Mouse (Mus musculus) kidney, postnatal 10 days (tissue): ENCODE measurements around the gene Il17ra.
A peak's percentile ranks its signal among the peaks of the same experiment; 100 is the strongest.

Experiments
- DNase-seq: peaks from one replicate; pipeline ENCODE4 v3.0.0; 2021; ENCODE audit warnings: mixed read lengths

Gene Il17ra

GRCm38 (mm10) chr6:120463086-120463871 lies at the start of gene Il17ra:
Il17ra (plus strand) TSS chr6:120463247.
- peak; percentile 89 for DNase-seq

- no peak for DNase-seq
Observed at GRCm38 (mm10) chr6:120438161-120438560, 24.9 kb upstream of the Il17ra start.

DNA sequence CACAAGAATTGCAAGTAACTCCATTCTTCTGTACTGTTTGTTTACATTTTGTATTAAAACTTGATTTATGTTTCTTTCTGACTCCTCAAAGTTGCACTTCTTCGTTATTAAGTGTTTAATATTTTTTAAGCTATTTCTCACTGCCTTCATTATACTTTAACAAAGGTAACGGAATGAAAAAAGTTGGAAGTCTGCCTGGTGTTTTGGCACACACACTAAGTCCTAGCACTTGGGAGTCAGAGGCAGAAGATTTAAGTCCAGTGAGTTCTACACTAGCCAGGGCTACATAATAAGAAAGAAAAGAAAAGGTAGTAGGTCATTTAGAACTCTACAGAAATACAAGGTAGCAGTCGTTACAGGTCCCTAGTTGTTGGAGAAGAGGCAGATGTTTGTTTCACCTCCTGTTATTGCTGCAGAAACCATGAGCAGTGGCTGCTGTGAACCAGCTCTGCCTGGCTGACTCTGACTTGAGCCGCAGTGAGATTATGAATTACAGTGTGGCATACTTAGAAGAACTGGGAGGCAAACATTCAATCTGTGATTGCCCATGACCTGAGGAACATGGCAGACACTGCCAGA lies 20.8 kb upstream of the Il17ra start:
- DNase-seq: no peak

- peak; percentile 51 for DNase-seq
Observed at GRCm38 (mm10) chr6:120443363-120444355, 19.4 kb upstream of the Il17ra start.

GRCm38 (mm10) chr6:120450208-120450607 lies 12.8 kb upstream of the Il17ra start:
- no peak for DNase-seq

- no peak for DNase-seq
Observed at GRCm38 (mm10) chr6:120452384-120453102, 10.5 kb upstream of the Il17ra start.

GRCm38 (mm10) chr6:120453103-120453445 lies 10.0 kb upstream of the Il17ra start:
- DNase-seq: no peak

DNA sequence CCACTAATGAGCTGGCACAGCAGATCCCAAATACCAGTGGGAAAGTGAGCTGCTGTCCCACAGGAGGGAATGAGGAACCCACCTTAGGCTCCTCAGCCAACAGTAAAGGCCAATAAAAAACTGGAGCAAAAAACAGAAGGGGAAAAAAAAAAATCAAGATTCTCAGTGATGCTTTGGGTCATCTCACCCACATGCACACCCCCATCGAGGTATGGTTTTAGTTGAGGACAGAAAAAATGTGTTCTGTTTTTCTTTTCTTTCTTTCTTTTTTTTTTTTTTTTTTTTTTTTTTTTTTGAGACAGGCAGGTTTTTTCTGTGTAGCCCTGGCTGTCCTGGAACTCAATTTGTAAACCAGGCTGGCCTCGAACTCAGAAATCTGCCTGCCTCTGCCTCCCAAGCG lies 9.5 kb upstream of the Il17ra start:
- no peak for DNase-seq

- peak; percentile 52 for DNase-seq
Observed at GRCm38 (mm10) chr6:120454627-120455077, 8.4 kb upstream of the Il17ra start.

GRCm38 (mm10) chr6:120457074-120457473 lies 6.0 kb upstream of the Il17ra start:
- no peak for DNase-seq

- DNase-seq: no peak
Observed at GRCm38 (mm10) chr6:120457751-120458150, 5.3 kb upstream of the Il17ra start.

DNA sequence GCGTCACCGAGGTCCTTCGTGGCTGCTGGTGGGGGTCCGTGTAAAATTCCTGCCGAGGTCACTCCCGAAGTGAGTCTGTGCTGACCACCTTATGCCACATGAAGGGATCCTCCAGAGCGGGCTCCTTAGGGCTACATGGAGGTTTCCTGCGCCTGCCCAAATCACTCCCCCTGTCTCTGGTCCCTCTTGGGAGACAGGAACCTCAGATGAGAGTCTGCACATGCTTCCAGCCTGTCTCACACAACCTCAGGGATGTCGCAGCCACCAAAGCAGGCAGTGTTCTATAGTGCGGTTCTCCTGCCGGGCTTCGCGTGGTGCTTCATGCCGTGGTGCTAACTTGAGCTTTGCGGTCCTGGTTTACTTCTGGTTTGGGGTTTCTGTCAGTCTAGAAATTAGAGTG lies 1.8 kb upstream of the Il17ra start:
- DNase-seq: no peak

DNA sequence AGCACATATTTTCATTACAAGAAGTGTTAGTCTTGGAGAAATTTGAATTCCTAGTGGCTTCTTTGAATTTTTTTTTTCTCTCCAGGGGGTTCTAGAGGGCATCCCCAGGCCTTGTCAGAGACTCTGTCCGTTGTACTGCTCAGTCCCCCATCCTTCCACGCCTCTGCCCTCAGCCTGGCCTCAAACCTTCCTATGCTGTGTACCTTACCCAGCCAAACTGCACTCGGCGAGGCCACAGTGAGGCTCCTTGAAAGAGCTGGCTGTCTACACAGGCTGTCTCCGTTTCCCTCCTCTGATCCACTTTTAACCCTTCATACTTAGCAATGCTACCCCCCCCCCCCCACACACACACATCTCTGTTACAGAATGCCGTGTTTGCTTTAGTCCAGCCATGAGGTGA lies 796 bp upstream of the Il17ra start:
- no peak for DNase-seq

DNA sequence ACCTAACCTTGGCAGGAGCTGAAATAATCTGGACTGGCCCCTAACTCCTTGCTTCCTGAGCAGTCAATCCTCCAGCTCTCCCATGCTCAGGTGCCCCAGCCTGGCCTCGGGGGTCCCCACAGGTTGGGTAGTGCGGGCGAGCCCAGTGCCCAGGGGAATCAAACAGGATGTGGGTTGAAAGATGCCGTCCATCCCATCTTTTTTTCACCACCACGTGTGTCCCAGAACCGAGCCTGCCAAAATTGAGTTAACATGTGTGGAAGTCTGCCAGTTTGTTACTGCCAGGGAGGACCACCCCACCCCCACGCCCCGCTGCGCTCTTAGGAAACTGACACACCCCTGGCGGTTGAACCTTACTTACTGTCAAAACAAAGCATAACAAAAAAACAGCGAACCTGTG lies 837 bp downstream of the Il17ra start:
- peak; percentile 50 for DNase-seq

GRCm38 (mm10) chr6:120464406-120464939 lies 1.4 kb downstream of the Il17ra start:
- DNase-seq: no peak

GRCm38 (mm10) chr6:120465393-120465792 lies 2.3 kb downstream of the Il17ra start:
- no peak for DNase-seq

- DNase-seq: no peak
Observed at GRCm38 (mm10) chr6:120466609-120467329, 3.7 kb downstream of the Il17ra start.

DNA sequence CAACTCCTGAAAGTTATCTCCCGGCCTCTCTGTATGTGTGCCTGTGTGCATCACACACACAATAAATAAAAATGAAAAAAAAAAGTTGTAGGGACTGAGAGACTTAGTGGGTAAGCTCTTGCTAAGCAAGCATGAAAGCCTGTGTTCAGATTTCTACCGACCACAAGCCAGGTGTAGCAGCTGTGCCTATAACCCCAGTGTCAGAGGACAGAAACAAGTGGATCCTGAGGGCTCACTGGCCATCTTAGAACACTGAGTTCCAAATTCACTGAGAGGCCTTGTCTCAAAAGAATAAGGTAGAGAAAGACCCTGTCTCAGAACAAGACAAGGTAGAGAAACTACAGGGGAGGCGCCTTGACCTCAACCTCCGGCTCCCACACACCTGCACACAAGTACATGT lies 5.2 kb downstream of the Il17ra start:
- no peak for DNase-seq

DNA sequence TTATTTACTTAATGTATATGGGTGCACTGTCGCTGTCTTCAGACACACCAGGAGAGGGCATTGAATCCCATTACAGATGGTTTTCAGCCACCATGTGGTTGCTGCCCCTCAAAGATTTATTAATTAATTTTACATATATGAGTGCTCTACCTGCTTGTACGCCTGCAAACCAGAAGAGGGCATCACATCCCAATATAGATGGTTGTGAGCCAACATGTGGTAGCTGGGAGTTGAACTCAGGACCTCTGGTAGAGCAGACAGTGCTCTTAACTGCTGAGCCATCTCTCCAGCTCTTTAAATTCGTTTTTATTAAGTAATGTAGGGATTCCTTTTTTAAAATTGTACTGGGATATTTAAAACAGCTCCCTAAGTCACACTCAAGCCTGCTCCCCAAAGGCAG lies 6.2 kb downstream of the Il17ra start:
- no peak for DNase-seq

DNA sequence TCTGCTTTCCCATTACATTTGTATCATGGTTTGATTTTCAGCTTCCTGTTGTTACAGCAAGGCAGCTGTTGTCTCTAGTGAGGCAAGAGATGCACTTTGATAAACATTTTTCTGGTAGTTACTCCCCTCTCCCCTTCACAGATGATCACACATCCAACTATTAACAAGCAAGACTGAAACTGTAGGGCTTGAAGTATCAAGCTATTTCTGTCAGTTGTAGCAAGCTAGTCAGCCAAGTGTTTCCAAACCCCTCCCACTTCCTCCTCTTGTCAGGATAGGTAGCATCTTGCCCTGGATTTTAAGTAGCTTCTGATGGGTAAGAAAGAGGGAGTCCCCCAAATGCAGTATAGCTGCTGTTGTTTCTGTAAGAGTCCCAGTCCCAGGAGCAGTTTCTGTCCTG lies 6.7 kb downstream of the Il17ra start:
- DNase-seq: no peak

- DNase-seq: no peak
Observed at GRCm38 (mm10) chr6:120470666-120471065, 7.6 kb downstream of the Il17ra start.

DNA sequence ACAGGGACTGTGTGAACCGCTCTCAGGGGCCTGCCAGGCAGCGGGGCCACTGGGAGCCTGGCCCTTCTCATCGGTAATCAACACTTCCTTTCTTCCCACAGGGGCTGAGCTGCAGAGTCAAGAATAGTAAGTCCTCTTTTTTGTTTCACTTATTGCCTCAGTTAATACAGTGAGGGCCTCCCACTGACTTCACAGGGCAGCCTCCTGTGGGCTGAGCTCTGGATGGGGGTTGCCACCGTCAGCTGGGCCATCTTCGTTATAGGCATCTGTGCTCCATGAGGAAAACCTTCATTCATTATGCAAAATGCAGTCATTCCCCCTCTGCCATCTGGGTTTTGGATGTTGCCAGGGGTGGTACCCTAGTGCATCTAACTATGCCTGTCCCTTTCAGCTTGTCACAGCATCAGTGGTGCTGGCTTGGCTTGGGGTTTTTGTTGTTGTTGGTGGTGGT lies 9.0 kb downstream of the Il17ra start:
- DNase-seq: no peak
